In the genomic region with DNA sequence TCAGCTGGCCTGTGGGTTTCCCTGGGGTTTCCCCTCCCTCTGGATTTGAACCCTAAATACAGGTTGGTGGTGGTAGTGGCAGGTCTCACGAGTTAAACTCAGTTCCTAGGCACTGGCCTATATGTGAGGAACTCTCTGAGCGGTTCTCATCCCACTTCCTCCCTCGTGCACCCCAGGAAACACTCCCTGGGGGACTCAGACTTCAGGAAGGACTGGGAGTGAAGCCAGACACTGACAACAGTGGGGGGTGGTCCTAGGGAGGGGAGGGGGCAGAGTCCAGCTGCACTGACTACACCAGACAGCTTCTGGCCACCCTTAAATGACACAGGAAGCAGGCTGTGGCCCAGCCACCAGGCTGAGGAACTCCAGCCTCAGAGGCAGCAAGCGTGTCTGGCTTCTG, we compare ENCODE assay signal across 9 mouse cellular contexts. TPM values are rescaled to one million over a fixed set of nuclear protein-coding genes. Genes with fewer than 3 reads are reported as not detected.
A peak's percentile ranks its signal among the peaks of the same experiment; 100 is the strongest.
DNase-seq lines count a peak whose midpoint lies in the region; ATAC-seq lines count a peak whose summit lies in the region.
"Had no signal": no experiment of that assay in that cellular context is flagged by ENCODE, and none has a peak within 500 bp of the region (broad histone marks: within the 10 kb centered on the region; RNA-seq: fewer than 3 reads in every experiment).

No protein-coding gene starts in this region.

- peaks cover 39% of the 10 kb centered on the region for H3K4me1 ChIP-seq in limb, embryonic 15.5 days

- 0 out of 2 replicates have a peak overlapping the region, but pooled peaks have one; percentile 78 for H3K27ac ChIP-seq in limb, embryonic 15.5 days

- no peak overlapping the region for H3K4me3 ChIP-seq in limb, embryonic 15.5 days

- H3K4me2 ChIP-seq in limb, embryonic 15.5 days, result no peak overlapping the region

- WGBS in limb, embryonic 15.5 days, result 33% methylated on average over 4 of the region's 4 CpGs

- intact Hi-C loops in gastrocnemius, postnatal 36 days (cut with DNase I), result loop anchor here (5.0 kb wide), 1 partner anchor 39 kb away; no protein-coding TSS in a partner anchor

- peak; percentile 40 for DNase-seq in retina, postnatal 1 day
- DNase-seq in retina, embryonic 14.5 days (ENCODE audit: low spot score), result no peak
- DNase-seq in urinary bladder, postnatal 14 days (ENCODE audit: low spot score), result no peak
- no peak for DNase-seq in spleen, postnatal 14 days (ENCODE audit: low spot score in 2 of 2)
- no peak for DNase-seq in gastrocnemius, postnatal 36 days
- no peak for DNase-seq in frontal cortex, adult 2 months (ENCODE audit: extremely low spot score in 1 of 2, low spot score in 1 of 2)
- DNase-seq: cerebellum, adult 8-10 months had no signal

- H3K27me3 ChIP-seq in limb, embryonic 15.5 days, result no peaks in the 10 kb centered on the region

- no peak overlapping the region for H3K9ac ChIP-seq in limb, embryonic 15.5 days

- peak; percentile 9 to 30; a peak in 1 of 4 replicates for ATAC-seq in hematopoietic stem cell, adult 5-6 weeks (replicated peaks in 1 of 2; ENCODE audit: insufficient read depth in 1 of 2, low FRiP score in 2 of 2, low TSS enrichment in 1 of 2, low read depth in 1 of 2, poor library complexity in 2 of 2, severe bottlenecking in 2 of 2)
- ATAC-seq in limb, embryonic 15.5 days (ENCODE audit: insufficient number of reproducible peaks, low FRiP score, low TSS enrichment, low read depth), result no peak

- H3K9me3 ChIP-seq in limb, embryonic 15.5 days, result no peaks in the 10 kb centered on the region

- H3K36me3 ChIP-seq in limb, embryonic 15.5 days, result no peaks in the 10 kb centered on the region

RNA-seq across cellular contexts. Expression of a gene that starts 43.0 kb away (rescaled TPM):
- total RNA-seq in hematopoietic stem cell, adult 5-6 weeks (2017), result 5.4 and 8.2 TPM in 2 replicates
- 22.4 and 23.0 TPM in 2 replicates for polyA plus RNA-seq in limb, embryonic 15.5 days (2015; fragmentation: Nextera tagmentation; extraction: Ambion mirVana)
- 10 to 100 TPM; 39.0 to 49.9 TPM for total RNA-seq in gastrocnemius, postnatal 36 days (2021)
- 28.9 and 29.2 TPM in 2 replicates for polyA plus RNA-seq in frontal cortex, adult 2 months (2012; rRNA removed)
